Mouse (Mus musculus): Measurements from ENCODE around the gene Hoxa11. TPM values are rescaled to one million over a fixed set of nuclear protein-coding genes. Genes with fewer than 3 reads are reported as not detected.
A peak's percentile ranks its signal among the peaks of the same experiment; 100 is the strongest.

Gene Hoxa11
- polyA plus RNA-seq, 1 experiment from 2014 or later, result 0.09 TPM

DNA sequence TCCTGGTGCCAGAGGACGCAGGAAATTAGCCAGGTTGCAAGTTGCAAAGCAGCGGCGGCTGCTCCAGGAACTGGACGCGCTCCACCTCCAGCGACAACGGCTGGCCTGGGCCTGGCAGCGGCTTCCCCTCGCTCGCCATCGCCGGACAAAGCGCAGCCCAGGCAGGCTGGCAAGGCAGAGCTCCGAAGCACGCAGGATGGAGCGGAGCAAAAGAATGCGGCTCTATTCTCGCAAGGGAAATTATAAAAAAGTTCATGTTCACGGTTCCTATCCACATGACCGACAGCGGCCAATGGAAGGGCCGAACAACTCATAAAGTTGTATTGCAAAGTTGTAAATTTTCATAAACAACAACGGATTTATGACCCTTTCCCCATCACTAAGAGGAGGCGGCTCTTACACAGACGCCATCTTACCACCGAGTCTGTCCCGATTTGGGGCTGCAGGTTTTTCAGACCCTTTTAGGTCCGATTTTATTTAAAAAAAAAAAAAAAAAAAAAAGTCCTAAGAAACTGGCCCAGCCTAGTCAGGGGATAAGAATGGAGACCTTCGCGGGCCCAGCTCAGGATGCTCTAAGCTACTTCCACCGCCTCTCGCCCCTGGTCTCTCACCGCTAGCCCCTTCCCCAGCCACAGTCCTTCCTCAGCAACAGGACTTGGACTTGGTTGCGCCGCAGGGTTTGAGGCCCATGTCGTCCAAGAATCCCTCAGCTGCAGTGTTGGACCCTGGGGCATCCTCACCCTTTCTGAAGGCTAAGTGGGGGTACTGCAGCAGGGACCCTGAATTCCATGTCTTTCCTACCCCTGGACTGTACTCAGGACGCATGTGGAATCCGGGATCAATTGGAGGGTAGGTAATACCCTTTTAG is 32.3 kb downstream of the Hoxa11 start, which contains the start of the genes Hoxa3 and Gm28308:
Gene Hoxa3 (minus strand): TSS at position 218 of the 868 bp plus-strand sequence.
Gene Gm28308 (minus strand): TSS at position 221 of the 868 bp plus-strand sequence.
- H3K4me2 ChIP-seq (ENCODE audit: low read depth, low read length), result peak within 1 kb of the TSS; percentile 99
- peak; percentile 76 for ATAC-seq (ENCODE audit: low read depth)
- no peaks in the 10 kb centered on the region for H3K9me3 ChIP-seq (ENCODE audit: control insufficient read depth, low read length)
- WGBS, result 2% methylated on average over 38 of the region's 38 CpGs
- H3K4me3 ChIP-seq (ENCODE audit: low read depth, low read length), result peak within 1 kb of the TSS; percentile 88
- H3K27ac ChIP-seq (ENCODE audit: low read depth, low read length), result peak within 1 kb of the TSS; percentile 99
- no peaks in the 10 kb centered on the region for H3K36me3 ChIP-seq (ENCODE audit: control insufficient read depth, insufficient read depth, low read length)
- H3K9ac ChIP-seq (replicated peaks; ENCODE audit: low read depth, low read length), result peak within 1 kb of the TSS; percentile 98
- peaks cover 30% of the 10 kb centered on the region for H3K4me1 ChIP-seq (ENCODE audit: control insufficient read depth, insufficient read depth, low read length)
- H3K27me3 ChIP-seq (ENCODE audit: control insufficient read depth, insufficient read depth, low read length), result no peaks in the 10 kb centered on the region

DNA sequence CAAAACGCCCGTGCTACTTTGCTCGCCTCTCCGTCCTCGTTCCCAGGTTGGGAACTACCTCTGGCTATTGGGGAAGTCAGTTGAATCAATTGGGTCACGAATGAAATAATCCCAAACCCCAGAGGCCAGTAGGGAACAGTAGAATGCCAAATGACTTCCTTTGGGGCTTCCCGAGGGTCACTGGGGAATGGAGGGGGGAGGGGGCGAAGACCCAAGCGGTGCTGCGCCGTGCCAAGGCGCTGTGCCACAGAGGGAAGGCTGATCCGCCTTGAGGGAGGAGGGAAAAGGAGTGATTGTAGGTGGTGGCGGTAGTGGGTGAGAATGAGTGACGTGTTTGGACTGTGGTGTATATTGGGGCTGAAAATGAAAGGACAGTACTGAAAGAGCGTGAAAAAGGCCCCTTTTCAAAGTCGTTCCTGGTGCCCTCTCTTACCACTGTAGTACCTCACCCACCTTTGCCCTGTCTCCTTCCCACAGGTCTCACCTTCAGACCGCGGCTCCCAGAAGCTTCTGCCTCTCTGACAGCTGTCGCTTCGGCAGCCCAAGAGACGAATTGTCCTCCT is 33.0 kb downstream of the Hoxa11 start:
- 1% methylated on average over 22 of the region's 22 CpGs for WGBS
- Histone ChIP-seq H3K27ac (ENCODE audit: low read depth, low read length) (peak overlapping the region; percentile 99), H3K4me3 (ENCODE audit: low read depth, low read length) (peak overlapping the region; percentile 88), H3K4me2 (ENCODE audit: low read depth, low read length) (peak overlapping the region; percentile 99), H3K9me3 (ENCODE audit: control insufficient read depth, low read length) (no peaks in the 10 kb centered on the region), H3K9ac (replicated peaks; ENCODE audit: low read depth, low read length) (peak overlapping the region; percentile 98), H3K4me1 (ENCODE audit: control insufficient read depth, insufficient read depth, low read length) (peaks cover 27% of the 10 kb centered on the region), H3K27me3 (ENCODE audit: control insufficient read depth, insufficient read depth, low read length) (no peaks in the 10 kb centered on the region), H3K36me3 (ENCODE audit: control insufficient read depth, insufficient read depth, low read length) (no peaks in the 10 kb centered on the region)
- ATAC-seq (ENCODE audit: low read depth), result peak; percentile 20; the same call in 1 of the 2 replicates

- H3K4me1 ChIP-seq (ENCODE audit: control insufficient read depth, insufficient read depth, low read length), result peaks cover 34% of the 10 kb centered on the region
- H3K27me3 ChIP-seq (ENCODE audit: control insufficient read depth, insufficient read depth, low read length), result no peaks in the 10 kb centered on the region
- 2% methylated on average over 13 of the region's 13 CpGs for WGBS
- peak overlapping the region; percentile 99 for H3K27ac ChIP-seq (ENCODE audit: low read depth, low read length)
- H3K36me3 ChIP-seq (ENCODE audit: control insufficient read depth, insufficient read depth, low read length), result no peaks in the 10 kb centered on the region; the same call in 1 of the 2 replicates
- peak overlapping the region; percentile 99 for H3K4me2 ChIP-seq (ENCODE audit: low read depth, low read length)
- H3K4me3 ChIP-seq (ENCODE audit: low read depth, low read length), result peak overlapping the region; percentile 88
- no peaks in the 10 kb centered on the region for H3K9me3 ChIP-seq (ENCODE audit: control insufficient read depth, low read length)
- H3K9ac ChIP-seq (replicated peaks; ENCODE audit: low read depth, low read length), result peak overlapping the region; percentile 98
- no peak for ATAC-seq (ENCODE audit: low read depth)
Measured at GRCm38 (mm10) chr6:52211961-52212360, 33.6 kb downstream of the Hoxa11 start.

DNA sequence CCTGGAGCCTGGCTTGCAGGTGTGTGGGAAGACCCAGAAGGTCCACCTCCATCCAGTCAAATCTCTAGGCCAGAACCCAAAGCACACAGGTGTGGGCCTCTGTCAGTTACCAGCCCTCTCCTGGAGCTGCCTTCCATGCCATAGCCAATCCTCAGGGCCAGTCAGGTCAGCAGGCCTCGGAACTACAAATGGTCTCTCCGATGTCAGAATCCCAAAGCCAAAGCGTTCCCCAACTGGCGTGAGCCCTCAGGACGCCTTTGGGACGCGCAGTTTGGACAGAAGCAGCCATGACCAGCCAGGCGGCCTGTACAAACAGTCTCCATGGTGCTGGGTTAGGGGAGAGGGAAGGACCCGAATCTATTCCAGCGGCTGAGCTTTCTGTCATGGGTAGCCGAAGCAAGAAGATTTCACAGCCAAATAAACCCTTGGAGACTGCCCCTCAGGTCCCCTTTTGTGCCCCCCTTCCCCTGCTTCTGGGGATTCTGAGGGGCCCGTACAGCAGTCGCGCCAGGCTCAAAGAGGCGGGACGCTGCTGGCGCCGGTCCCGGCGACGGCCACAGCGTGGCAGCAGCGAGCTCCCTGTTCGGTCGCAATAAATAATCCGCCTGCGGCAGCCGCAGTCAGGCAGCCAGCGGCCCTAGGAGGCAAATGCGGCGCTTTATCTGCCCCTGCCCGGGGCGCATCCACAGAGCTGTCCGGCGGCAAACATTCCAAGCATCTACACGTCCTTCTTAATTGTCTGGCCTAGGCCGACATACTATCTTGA is 34.3 kb downstream of the Hoxa11 start:
- peak; percentile 33 for ATAC-seq (ENCODE audit: low read depth)
- peaks cover 4% of the 10 kb centered on the region; the same call in 1 of the 2 replicates for H3K36me3 ChIP-seq (ENCODE audit: control insufficient read depth, insufficient read depth, low read length)
- H3K27me3 ChIP-seq (ENCODE audit: control insufficient read depth, insufficient read depth, low read length), result no peaks in the 10 kb centered on the region
- peak overlapping the region; percentile 99 for H3K27ac ChIP-seq (ENCODE audit: low read depth, low read length)
- H3K9ac ChIP-seq (replicated peaks; ENCODE audit: low read depth, low read length), result peak overlapping the region; percentile 98
- H3K9me3 ChIP-seq (ENCODE audit: control insufficient read depth, low read length), result no peaks in the 10 kb centered on the region
- H3K4me3 ChIP-seq (ENCODE audit: low read depth, low read length), result peak overlapping the region; percentile 88
- under 1% methylated on average over 37 of the region's 37 CpGs for WGBS
- H3K4me2 ChIP-seq (ENCODE audit: low read depth, low read length), result peak overlapping the region; percentile 99
- peaks cover 40% of the 10 kb centered on the region for H3K4me1 ChIP-seq (ENCODE audit: control insufficient read depth, insufficient read depth, low read length)

- 4% methylated on average over 12 of the region's 12 CpGs for WGBS
- H3K9ac ChIP-seq (replicated peaks; ENCODE audit: low read depth, low read length), result peak overlapping the region; percentile 98
- no peaks in the 10 kb centered on the region for H3K9me3 ChIP-seq (ENCODE audit: control insufficient read depth, low read length)
- no peaks in the 10 kb centered on the region for H3K27me3 ChIP-seq (ENCODE audit: control insufficient read depth, insufficient read depth, low read length)
- peak overlapping the region; percentile 88 for H3K4me3 ChIP-seq (ENCODE audit: low read depth, low read length)
- ATAC-seq (ENCODE audit: low read depth), result no peak
- H3K27ac ChIP-seq (ENCODE audit: low read depth, low read length), result peak overlapping the region; percentile 92
- peak overlapping the region; percentile 99 for H3K4me2 ChIP-seq (ENCODE audit: low read depth, low read length)
- H3K4me1 ChIP-seq (ENCODE audit: control insufficient read depth, insufficient read depth, low read length), result peaks cover 49% of the 10 kb centered on the region
- H3K36me3 ChIP-seq (ENCODE audit: control insufficient read depth, insufficient read depth, low read length), result peaks cover 19% of the 10 kb centered on the region; the same call in 1 of the 2 replicates
Measured at GRCm38 (mm10) chr6:52209685-52210046, 35.9 kb downstream of the Hoxa11 start.

DNA sequence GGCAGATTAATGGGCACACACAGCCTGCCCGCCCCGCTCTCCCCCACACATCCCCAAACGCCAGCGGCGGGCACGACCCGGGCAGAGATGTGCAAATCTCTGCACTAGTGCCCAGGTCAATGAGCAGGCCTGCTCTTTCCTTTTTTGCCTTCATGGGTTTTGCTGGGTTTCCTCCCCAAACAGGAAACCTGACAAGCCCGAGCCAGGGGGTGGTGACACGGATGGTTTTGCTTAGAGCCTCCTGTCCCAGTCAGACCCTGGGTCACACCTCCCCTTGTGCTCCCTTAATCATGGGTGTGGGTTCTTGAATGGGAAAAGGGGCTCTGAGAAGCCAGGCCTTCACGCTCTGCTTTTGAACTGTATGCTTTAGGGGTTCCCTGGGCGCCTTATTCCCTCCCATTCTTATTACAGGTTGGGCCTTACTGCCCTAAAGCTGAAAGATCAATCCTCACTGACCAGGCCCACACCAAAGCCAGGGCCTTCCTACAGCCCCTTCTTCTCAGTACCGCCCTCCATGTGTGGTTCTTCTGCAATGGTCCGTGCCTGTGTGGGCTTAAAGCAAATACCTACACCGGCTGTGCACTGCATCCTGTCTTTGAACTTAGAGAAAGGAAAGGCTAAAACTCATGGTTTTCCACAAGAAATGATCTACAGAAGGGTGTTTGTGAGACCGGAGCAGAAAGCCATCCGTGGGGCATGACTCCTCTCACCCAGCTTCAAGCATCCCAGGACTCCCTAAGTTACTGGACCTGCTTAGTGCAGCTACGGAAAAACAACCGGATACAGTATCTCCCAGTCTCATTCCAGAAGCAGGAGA is 36.5 kb downstream of the Hoxa11 start:
- Histone ChIP-seq H3K4me2 (ENCODE audit: low read depth, low read length) (peak overlapping the region; percentile 99), H3K36me3 (ENCODE audit: control insufficient read depth, insufficient read depth, low read length) (peaks cover 19% of the 10 kb centered on the region; the same call in 1 of the 2 replicates), H3K4me1 (ENCODE audit: control insufficient read depth, insufficient read depth, low read length) (peaks cover 49% of the 10 kb centered on the region), H3K9ac (replicated peaks; ENCODE audit: low read depth, low read length) (peak overlapping the region; percentile 98), H3K27ac (ENCODE audit: low read depth, low read length) (peak overlapping the region; percentile 92), H3K9me3 (ENCODE audit: control insufficient read depth, low read length) (no peaks in the 10 kb centered on the region), H3K27me3 (ENCODE audit: control insufficient read depth, insufficient read depth, low read length) (no peaks in the 10 kb centered on the region), H3K4me3 (ENCODE audit: low read depth, low read length) (peak overlapping the region; percentile 88)
- ATAC-seq (ENCODE audit: low read depth), result no peak
- 2% methylated on average over 18 of the region's 18 CpGs for WGBS

- whole genome bisulfite sequencing, result under 1% methylated on average over 46 of the region's 47 CpGs
- peak; percentile 35 for ATAC-seq (ENCODE audit: low read depth)
- no peaks in the 10 kb centered on the region for H3K9me3 ChIP-seq (ENCODE audit: control insufficient read depth, low read length)
- peaks cover 27% of the 10 kb centered on the region for H3K36me3 ChIP-seq (ENCODE audit: control insufficient read depth, insufficient read depth, low read length)
- peak within 1 kb of the TSS; percentile 88 for H3K4me3 ChIP-seq (ENCODE audit: low read depth, low read length)
- peak within 1 kb of the TSS; percentile 92 for H3K27ac ChIP-seq (ENCODE audit: low read depth, low read length)
- H3K27me3 ChIP-seq (ENCODE audit: control insufficient read depth, insufficient read depth, low read length), result no peaks in the 10 kb centered on the region
- H3K4me2 ChIP-seq (ENCODE audit: low read depth, low read length), result peak within 1 kb of the TSS; percentile 99
- peak within 1 kb of the TSS; percentile 98 for H3K9ac ChIP-seq (replicated peaks; ENCODE audit: low read depth, low read length)
- H3K4me1 ChIP-seq (ENCODE audit: control insufficient read depth, insufficient read depth, low read length), result peaks cover 57% of the 10 kb centered on the region
Measured at GRCm38 (mm10) chr6:52208072-52208867, 37.3 kb downstream of the Hoxa11 start, which contains the start of gene Hoxa6. Gene Hoxa6 (minus strand): TSS chr6:52208722.

DNA sequence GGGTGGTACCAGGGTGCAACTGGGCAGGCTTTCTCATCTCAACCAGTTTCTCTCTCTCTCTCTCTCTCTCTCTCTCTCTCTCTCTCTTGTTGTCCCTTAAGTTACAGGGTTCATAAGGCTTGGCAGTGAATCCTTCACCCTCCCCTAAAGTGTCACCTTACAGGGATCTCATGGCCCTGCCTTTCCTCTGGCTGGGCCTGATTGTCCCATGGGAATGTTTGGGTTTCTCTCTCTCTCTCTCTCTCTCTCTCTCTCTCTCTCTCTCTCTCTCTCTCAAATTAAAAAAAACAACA is 38.0 kb downstream of the Hoxa11 start:
- H3K4me3 ChIP-seq (ENCODE audit: low read depth, low read length), result peak overlapping the region; percentile 88
- peaks cover 33% of the 10 kb centered on the region for H3K36me3 ChIP-seq (ENCODE audit: control insufficient read depth, insufficient read depth, low read length)
- H3K27ac ChIP-seq (ENCODE audit: low read depth, low read length), result peak overlapping the region; percentile 92
- H3K9me3 ChIP-seq (ENCODE audit: control insufficient read depth, low read length), result no peaks in the 10 kb centered on the region
- ATAC-seq (ENCODE audit: low read depth), result no peak
- peaks cover 64% of the 10 kb centered on the region for H3K4me1 ChIP-seq (ENCODE audit: control insufficient read depth, insufficient read depth, low read length)
- peak overlapping the region; percentile 98 for H3K9ac ChIP-seq (replicated peaks; ENCODE audit: low read depth, low read length)
- H3K27me3 ChIP-seq (ENCODE audit: control insufficient read depth, insufficient read depth, low read length), result no peaks in the 10 kb centered on the region
- peak overlapping the region; percentile 99 for H3K4me2 ChIP-seq (ENCODE audit: low read depth, low read length)

Data from neural tube, embryonic 14.5 days (tissue).